Mouse (Mus musculus) ES-Bruce4 (cell line): Measurements from ENCODE around the gene Tmem169. TPM values are rescaled to one million over a fixed set of nuclear protein-coding genes. Genes with fewer than 3 reads are reported as not detected.
A peak's percentile ranks its signal among the peaks of the same experiment; 100 is the strongest.

Source experiments
- H3K27ac ChIP-seq: 2 replicates; pipeline ENCODE4 v1.5.1; 2012; ENCODE audit warnings: low read length, inconsistent platforms; ENCODE audit not compliant: insufficient read depth
- H3K27me3 ChIP-seq: 2 replicates; pipeline ENCODE4 v1.6.1; 2012; ENCODE audit warnings: mild to moderate bottlenecking, low read length, inconsistent platforms; ENCODE audit not compliant: control insufficient read depth, poor library complexity, insufficient read depth, severe bottlenecking
- H3K36me3 ChIP-seq: 2 replicates; pipeline ENCODE4 v1.6.1; 2012; ENCODE audit warnings: inconsistent platforms, mild to moderate bottlenecking, low read length, moderate library complexity; ENCODE audit not compliant: control insufficient read depth, poor library complexity, insufficient read depth, severe bottlenecking
- H3K4me1 ChIP-seq: one replicate; pipeline ENCODE4 v1.8.1; 2011; ENCODE audit warnings: low read length; ENCODE audit not compliant: control insufficient read depth, insufficient read depth
- H3K4me3 ChIP-seq: 2 replicates; pipeline ENCODE4 v1.5.1; 2011; ENCODE audit warnings: low read depth, mild to moderate bottlenecking, low read length
- H3K9ac ChIP-seq: 2 replicates; pipeline ENCODE4 v1.6.1; 2012; ENCODE audit warnings: low read depth, mild to moderate bottlenecking, inconsistent platforms; ENCODE audit not compliant: poor library complexity, severe bottlenecking
- H3K9me3 ChIP-seq: replicated peaks from 2 replicates; pipeline ENCODE4 v1.6.1; 2012; ENCODE audit warnings: mild to moderate bottlenecking, low read length, inconsistent platforms; ENCODE audit not compliant: control insufficient read depth, poor library complexity, insufficient read depth, severe bottlenecking
- CTCF ChIP-seq: IDR thresholded peaks from one replicate; pipeline ENCODE4 v1.8.1; 2011; ENCODE audit warnings: low read depth, low read length
- EP300 ChIP-seq: IDR thresholded peaks from 2 replicates; pipeline ENCODE4 v1.6.1; 2011; ENCODE audit warnings: low read depth, low read length; ENCODE audit not compliant: insufficient read depth
- POLR2A ChIP-seq: IDR thresholded peaks from one replicate; pipeline ENCODE4 v1.8.1; 2011; ENCODE audit warnings: low read length; ENCODE audit not compliant: insufficient read depth
- polyA plus RNA-seq: library from polyadenylated mRNA; stranded (reverse); fragments of >200 nt; gene quantifications from 2 replicates; pipeline ENCODE4 v1.2.4, GENCODE M21; 2011; ENCODE audit warnings: low read depth; ENCODE audit not compliant: missing spikeins, insufficient read depth, insufficient read length

Gene Tmem169
- polyA plus RNA-seq, 1 experiment = 0.67 TPM

DNA sequence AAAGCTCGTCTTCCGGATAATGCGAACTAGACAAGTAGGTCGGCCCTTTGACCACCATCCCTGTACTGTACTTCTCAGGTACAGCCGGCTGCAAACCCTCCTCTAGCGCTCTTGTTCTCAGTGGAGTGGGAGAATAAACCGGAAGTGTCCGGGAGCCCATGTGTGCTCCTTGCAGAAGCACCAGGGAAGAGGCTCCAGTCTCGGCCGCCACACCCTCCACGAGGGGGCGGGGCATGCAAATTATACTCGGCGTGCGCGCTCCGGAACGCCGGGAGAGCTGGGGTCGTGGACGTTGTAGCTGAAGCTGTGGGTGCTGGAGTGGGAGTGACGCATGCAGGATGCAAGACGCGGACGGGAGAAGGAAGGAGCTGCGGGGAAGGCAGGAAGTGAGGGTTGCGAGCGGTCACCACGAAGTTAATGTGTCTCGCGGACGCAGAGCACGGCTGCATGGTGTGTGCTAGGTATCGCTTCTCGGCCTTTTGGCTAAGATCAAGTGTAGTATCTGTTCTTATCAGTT is 29.6 kb upstream of the Tmem169 start:
- peak overlapping the region; percentile 29 for H3K9ac ChIP-seq
- TF ChIP-seq EP300 (no peak), POLR2A (no peak), CTCF (no peak)
- peak overlapping the region; percentile 67 for H3K27ac ChIP-seq
- H3K27me3 ChIP-seq = no peaks in the 10 kb centered on the region
- H3K4me1 ChIP-seq = peaks cover 2% of the 10 kb centered on the region
- peak overlapping the region; percentile 56 for H3K4me3 ChIP-seq
- no peaks in the 10 kb centered on the region for H3K9me3 ChIP-seq
- no peaks in the 10 kb centered on the region; the same call in 1 of the 2 replicates for H3K36me3 ChIP-seq

DNA sequence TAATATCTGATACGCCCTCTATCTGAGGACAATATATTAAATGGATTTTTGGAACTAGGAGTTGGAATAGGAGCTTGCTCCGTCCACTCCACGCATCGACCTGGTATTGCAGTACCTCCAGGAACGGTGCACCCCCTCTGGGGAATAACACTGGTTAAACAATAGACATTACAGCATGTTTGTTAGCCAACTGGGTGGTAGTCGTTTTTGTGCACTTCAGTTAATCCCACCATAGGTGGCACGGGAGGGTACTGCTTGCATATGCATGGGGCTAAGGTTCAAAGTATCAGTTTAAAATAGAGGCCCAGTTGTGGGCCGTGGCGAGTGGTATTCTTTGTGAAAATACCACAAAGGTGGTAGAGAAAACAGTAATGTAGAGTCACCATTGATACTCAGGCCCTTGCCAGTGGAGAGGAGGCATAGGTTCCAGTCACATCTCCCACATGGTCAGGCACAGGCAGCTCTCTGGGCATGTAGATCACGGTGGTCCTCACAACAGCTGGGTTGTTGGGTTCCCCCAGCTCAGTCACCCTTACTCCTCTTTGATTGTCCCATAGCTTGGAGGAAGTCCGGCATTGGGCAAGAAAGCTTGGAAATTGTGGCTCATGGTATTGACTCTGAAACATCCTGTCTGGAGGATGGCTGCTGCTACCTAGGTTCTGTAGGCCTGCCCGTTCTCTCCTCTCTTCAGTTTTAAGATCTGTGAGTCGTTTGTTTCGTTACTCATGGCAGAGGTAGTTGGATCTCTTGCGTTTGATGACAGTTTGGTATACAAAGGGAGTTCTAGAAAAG is 28.9 kb upstream of the Tmem169 start:
- TF ChIP-seq POLR2A (peak; percentile 99), CTCF (no peak)
- H3K9ac ChIP-seq = peak overlapping the region; percentile 57

DNA sequence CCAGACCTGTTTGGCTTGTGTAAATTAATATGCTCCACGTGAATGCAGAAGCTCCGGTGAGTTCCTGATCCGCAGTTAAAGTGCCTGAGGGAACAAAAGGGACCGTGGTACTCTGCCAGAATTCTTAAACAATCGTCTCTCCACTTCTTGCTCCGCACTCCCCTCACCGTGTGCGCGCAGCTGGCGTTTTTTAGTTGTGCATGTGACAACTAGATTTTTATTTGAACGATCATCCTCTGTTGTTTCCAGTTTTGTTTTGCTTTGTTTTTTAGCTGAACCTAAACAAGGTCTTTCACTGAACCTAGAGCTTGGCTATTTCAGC is 28.4 kb upstream of the Tmem169 start:
- Histone ChIP-seq H3K9ac (peak overlapping the region; percentile 57), H3K9me3 (no peaks in the 10 kb centered on the region), H3K27me3 (no peaks in the 10 kb centered on the region), H3K4me1 (peaks cover 2% of the 10 kb centered on the region), H3K4me3 (no peak overlapping the region), H3K27ac (peak overlapping the region; percentile 29; the same call in 1 of the 2 replicates), H3K36me3 (no peaks in the 10 kb centered on the region)
- TF ChIP-seq POLR2A (no peak), CTCF (no peak), EP300 (no peak)

More for the DNA sequence above, 28.9 kb upstream of the Tmem169 start:
- no peaks in the 10 kb centered on the region for H3K36me3 ChIP-seq
- peak overlapping the region; percentile 43 for H3K4me3 ChIP-seq
- H3K27me3 ChIP-seq = no peaks in the 10 kb centered on the region
- H3K9me3 ChIP-seq = no peaks in the 10 kb centered on the region
- H3K4me1 ChIP-seq = peaks cover 2% of the 10 kb centered on the region
- H3K27ac ChIP-seq = peak overlapping the region; percentile 29; the same call in 1 of the 2 replicates

DNA sequence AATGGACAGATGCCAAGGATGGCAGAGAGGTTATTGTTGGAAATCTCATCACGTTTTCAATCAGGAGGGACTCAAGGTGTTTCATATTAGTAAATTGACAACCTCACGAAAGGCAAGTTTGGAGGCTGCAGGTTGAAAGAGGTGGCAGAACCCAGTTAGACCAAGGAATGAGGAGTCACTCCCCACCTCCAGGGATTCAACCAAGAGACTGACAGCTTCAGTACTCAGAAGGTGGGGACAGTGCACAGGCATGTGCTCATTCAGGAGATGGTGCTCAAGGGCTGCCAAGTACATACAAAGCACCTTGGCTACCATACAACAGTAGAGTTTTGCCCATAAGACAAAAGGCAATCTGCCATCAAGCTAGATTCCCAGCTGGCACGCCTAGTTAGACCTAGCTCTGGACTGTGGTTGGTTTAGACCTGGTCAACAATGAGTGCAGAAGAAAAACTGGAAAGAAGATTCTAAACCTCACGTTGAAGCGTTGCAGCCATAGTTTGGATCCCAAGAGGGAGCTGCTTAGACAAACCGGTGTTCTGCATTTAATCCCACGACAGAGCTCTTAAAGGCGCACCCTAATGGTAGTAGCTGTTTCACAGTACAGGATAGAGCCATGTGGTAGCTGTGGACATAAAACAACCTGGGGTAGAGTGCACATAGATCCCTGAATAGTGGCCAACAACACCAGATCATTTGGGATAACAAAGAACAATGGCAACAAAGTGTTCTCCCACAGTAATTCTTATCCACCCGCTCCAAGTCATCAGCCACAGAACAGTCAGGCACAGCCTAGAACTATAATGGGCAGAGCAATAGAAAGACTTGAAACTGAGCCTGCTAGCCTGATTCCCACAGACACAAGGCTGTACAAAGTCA is 27.6 kb upstream of the Tmem169 start:
- no peak overlapping the region for H3K27ac ChIP-seq
- TF ChIP-seq CTCF (no peak), POLR2A (no peak), EP300 (no peak)
- H3K4me1 ChIP-seq = peaks cover 2% of the 10 kb centered on the region
- H3K9me3 ChIP-seq = no peaks in the 10 kb centered on the region
- H3K4me3 ChIP-seq = no peak overlapping the region
- peaks cover 3% of the 10 kb centered on the region; the same call in 1 of the 2 replicates for H3K36me3 ChIP-seq
- no peaks in the 10 kb centered on the region for H3K27me3 ChIP-seq
- H3K9ac ChIP-seq = no peak overlapping the region

DNA sequence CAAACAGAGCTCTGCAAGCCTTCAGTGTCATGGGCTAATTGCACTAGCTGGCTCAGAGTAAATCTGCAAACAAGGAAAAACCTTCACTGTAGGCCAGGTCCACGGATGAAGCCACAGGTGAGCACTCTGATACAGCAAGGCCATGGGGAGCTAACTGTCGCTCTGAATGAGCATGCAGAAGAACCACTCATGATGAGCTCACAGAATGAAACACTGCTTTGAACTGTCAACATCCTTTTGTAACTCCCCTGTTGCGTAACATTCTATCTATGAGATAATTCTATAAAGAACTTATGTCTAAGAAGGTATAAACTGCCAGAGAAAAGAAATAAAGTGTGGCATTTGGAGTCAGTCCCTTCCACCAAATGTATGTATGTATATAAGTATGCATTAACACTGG is 21.1 kb upstream of the Tmem169 start:
- TF ChIP-seq POLR2A (no peak), EP300 (no peak), CTCF (no peak)
- H3K4me3 ChIP-seq = no peak overlapping the region
- peaks cover 4% of the 10 kb centered on the region for H3K4me1 ChIP-seq
- no peak overlapping the region for H3K27ac ChIP-seq
- H3K27me3 ChIP-seq = no peaks in the 10 kb centered on the region
- no peak overlapping the region for H3K9ac ChIP-seq
- peaks cover 12% of the 10 kb centered on the region for H3K36me3 ChIP-seq
- H3K9me3 ChIP-seq = no peaks in the 10 kb centered on the region

DNA sequence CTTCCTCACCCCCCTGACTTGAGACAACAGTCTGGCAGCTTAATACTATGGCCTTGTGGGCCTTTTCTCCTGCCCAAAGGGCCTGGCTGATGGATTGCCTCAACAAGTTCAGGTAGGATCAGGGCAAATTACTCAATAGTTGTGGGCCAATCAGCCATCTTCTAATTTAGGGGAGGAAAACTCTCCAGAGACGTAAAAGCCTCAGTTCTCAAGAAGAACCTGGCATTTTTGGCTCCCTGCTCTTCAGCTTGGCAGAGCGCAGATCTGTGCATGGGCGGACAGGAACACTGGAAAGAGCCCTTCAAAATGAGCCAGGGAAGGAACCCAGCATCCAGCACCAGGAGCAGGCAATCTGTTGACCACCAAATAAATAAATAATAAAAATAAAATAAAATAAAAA is 6.1 kb upstream of the Tmem169 start:
- no peak overlapping the region for H3K27ac ChIP-seq
- no peaks in the 10 kb centered on the region for H3K27me3 ChIP-seq
- TF ChIP-seq EP300 = no peak
- TF ChIP-seq POLR2A = no peak
- TF ChIP-seq CTCF = no peak
- H3K4me3 ChIP-seq = no peak overlapping the region
- H3K4me1 ChIP-seq = no peaks in the 10 kb centered on the region
- H3K9me3 ChIP-seq = no peaks in the 10 kb centered on the region
- no peak overlapping the region for H3K9ac ChIP-seq
- H3K36me3 ChIP-seq = no peaks in the 10 kb centered on the region
